Mouse (Mus musculus): ENCODE data around the gene Prx.

Prx gene

DNA sequence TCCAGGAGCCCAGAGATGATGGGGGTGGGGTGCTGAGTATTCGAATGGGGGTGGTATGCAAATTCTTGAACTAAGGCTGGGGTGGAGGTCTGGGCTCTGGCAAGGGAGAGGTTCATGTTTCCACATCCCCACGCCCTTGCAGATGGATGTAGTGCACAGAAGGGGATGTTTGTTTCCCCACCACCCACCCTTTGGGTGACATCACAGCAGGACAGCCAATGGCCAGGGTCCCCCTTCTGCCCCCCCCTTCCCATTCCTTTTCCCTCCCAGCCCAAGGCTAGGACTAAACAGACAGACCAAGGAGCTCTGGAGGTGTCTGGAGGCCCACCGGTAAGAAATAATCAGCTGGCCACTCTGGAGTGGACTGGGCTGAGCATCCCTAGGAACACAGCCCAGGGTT is at the start of gene Prx:
Gene Prx (plus strand): TSS at position 289 of the 400 bp plus-strand sequence.
- no peak for DNase-seq (ENCODE audit: low spot score in 2 of 2)

DNA sequence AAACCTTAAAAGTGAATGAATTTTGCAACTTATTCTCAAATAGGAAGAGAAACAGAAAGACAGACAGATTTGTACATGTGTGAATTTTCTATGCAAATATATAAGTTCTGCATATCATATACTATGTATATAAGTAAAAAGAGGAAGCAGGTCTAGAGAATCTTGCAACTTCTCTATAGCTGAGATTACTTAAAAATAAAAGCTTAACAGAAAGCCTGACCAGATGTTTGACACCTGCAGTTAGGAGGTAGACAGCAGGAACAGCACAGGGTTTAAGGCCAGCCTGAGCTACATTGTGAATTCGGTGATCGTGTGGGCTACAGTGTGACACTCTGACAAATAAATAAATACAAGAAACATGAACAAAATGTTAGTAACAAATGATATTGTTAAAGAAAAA is 47.8 kb upstream of the Prx start:
- DNase-seq (ENCODE audit: low spot score in 2 of 2) = no peak

DNA sequence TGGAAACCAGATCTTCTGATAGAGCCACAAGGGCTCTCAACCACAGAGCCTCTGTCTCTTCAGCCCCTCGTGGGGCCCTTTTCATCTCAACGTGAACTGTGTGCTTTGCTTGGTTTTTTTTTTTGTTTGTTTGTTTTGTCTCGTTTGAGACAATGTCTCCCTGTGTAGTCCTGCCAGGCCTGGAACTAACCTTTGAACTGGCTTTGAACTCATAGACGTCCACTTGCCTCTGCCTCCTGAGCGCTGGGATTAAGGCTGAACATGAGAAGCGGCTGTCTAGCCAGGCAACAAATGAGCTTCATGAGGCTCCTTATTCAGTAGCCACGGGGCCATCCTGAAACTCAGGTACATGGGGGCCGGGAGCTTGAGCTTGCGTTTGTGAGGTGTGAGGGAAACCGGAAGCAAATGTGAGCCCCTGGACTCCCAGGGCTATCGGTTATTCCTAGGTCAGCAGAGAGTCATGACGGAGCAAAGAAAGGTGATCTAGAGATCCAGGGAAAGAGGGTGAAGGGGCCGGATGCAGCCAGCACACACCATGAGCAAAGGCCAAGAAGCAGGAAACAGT is 46.8 kb upstream of the Prx start:
- DNase-seq (ENCODE audit: low spot score in 2 of 2) = no peak

DNA sequence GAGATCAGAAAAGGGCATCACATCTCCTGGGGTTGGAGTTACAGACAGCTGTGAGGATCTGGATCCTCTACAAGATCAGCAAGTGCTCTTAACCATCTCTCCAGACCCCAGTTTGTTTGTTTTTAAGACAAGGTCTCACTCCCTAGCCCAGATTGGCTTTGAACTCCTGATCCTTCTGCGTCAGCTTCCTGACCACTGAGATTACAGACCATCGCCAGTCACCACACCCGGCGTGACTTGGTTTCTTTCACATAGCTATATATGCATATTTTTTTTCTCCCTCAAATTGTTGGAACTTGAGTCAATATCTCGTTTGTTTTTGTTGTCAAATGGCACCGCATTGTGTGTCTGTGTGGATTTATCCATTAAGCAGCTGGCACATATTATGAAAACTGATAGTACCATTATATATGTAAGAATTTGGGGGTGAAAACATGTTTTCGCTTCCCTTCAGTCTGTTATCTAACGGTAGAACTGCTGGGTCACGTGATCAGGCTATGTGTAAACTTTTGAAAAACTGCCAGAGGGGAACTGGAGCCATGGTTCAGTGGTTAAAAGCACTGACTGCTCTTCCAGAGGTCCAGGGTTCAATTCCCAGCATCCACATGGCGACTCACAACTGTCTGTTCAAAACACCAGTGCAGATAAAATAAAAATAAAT is 44.5 kb upstream of the Prx start:
- DNase-seq (ENCODE audit: low spot score in 2 of 2) = no peak

DNA sequence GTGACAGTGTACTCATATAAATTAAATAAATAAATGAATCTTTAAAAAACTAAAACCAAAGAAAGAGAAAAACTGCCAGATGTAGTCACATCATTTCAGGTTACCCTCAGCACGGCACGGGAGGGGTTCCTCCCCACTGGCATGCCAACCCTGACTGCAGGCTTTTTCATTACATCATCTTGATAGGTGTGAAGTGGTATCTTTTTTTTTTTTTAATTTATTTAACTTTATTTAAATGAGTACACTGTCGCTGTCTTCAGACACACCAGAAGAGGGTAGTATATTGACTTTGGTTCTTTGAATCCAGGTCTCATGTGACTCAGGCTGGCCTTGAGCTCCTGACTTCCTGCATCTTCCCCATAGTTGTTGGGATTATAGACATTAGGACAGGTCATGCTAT is 43.9 kb upstream of the Prx start:
- DNase-seq (ENCODE audit: low spot score in 2 of 2) = no peak

DNA sequence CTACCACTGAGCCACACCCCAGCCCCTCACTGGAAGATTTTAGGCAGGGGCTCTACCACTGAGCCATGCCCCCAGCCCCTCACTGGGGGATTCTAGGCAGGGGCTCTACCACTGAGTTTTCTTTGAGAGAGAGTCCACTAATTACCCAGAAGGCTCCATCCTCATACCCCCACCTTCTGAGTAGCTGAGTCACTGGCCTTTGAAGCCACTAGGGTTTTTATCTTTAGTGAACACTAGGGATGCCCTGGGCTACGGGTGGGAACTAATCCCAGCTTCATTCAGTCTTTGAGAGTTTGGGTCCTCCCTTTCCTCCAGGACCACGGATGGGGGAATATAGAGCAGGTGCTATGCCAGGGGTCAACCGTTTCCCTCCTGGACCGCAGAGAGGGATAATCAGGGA is 40.5 kb upstream of the Prx start:
- DNase-seq (ENCODE audit: low spot score in 2 of 2) = no peak

DNA sequence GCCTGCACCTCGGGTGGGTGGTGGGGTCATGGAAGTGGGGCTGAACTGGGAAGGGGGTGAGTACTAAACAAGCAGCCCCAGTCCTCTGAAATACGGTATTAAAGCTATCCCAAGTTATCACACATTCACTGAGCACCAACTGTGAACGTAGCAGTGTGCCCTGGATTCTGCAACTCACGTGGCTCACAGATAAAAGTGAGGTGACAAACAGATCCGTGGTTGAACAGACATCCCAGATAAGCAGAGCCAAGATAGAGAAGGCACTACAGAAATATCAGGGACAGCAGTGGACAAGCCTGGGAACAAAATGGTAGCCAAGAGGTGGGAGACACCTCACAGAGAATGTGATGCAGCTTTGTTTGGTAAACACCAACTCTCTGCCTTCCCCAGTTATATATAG is 39.5 kb upstream of the Prx start:
- no peak for DNase-seq (ENCODE audit: low spot score in 2 of 2)

DNA sequence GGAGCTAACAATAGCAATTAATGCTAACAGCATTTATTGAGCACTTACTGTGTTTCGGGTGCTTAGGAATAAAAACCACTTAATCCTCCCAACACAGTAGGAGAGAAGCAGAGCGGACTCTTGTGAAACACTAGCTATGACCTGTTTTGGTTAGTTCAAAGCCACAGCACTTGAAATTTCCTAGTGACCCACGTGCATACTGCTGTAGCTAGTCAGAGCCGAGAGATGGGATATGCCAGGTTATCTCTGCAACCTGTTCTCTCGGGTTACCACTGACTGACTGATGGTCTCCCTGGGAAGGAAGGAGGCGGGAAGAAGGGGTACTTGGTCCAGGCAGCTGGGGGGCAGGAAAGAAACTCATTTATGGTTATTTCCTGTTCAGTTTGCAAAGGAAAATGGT is 38.6 kb upstream of the Prx start:
- no peak for DNase-seq (ENCODE audit: low spot score in 2 of 2)

DNA sequence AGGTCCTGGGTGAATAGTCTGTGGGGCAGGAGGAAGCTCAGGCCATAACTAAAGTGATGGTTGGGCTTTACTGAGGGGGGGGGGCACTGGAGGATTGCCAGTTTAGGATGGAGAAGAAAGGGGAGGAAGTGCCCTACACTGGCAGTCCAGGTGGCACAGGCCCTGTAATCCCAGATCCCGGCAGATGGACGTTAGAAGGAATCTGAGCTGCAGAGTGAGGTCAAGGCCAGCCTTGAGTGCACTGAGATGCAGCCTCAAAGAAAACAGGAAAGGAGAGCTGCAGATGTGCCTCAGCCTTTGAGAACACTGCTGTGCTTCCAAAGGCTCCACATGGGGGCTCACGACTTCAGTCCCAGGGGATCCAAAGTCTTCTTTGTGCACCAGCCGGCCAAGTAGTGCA is 31.5 kb upstream of the Prx start:
- no peak for DNase-seq (ENCODE audit: low spot score in 2 of 2)

DNA sequence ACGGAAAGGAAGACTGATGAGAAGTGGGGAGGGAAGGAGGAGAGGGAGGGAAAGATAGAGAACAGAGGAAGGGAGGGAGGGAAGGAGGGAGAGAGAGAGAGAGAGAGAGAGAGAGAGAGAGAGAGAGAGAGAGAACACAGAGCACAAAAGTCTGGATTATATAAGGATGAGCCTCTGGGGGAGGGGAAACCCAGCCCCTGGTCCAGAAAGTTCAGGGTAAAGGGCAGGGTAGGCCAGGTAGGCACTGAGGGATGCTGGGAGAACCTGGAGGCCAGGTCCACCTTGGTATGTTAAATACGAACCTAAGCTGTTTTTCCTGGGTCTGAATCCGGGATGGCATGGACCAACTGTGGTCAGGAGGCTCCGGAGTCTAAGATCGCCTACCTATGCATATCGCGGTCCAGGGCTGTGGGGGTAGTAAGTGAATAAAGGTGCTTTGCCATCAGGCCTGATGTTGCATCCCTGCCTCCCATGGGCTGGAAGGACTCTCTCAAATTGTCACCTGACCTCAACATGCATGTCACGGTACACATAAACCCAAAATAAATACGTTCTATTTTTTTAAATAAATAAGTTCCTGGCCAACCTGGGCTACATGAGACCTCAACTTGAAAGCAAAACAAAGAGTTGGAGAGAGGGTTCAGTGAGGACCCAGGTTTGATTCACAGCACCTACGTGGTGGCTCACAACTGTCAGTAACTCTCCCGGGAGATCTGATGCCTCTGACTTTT is 27.6 kb upstream of the Prx start:
- no peak for DNase-seq (ENCODE audit: low spot score in 2 of 2)

DNA sequence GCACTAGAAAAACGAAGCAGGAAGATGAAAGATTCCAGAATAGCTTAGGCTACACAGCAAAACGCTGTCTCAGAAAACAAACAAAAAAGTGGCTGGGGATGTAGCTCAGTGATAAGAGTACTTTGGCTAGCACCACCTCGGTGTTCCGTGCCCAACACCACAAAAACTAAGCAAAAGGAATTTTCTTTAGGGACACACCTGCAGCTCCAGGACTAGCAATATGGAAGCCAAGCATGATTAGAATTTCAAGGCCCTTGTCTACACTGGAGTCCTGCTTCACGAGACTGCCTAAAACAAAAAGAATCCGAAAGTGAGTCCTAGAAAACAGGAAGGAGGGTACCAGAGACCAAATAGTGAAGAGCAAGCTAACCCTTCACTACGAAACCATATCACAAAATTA is 26.5 kb upstream of the Prx start:
- DNase-seq (ENCODE audit: low spot score in 2 of 2) = no peak

DNA sequence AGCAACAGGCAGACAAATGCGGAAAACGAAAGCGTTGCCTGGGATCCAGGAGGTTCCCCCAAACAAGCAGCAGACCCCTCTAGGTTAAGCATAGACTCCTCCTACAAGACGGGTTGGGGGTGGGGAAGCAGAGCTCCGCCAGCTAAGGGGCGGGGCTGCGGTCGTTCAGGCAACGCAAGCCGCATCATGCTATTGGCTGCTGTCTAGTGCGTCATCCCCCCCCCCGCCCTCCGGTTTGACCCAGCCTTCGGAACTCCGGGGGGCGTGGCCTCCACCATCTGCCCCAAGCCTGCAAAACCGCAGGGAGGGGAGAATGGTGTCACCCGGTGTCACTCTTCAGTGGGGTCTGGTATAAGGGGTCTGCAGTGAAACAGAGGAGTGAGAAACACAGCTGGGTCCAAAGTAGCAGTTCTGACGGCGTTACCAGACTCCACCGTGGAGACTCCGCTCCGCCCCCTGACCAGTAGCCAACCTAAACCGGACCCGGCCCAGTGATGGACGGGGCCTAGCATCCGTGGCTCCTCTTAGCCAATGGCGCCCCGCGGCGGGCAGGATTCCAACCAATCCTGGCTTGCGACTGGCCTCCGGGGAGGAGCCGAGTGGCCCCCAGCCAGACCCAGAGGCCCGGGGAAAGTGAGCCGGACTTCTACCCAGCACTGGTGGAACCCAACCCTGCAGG is 25.8 kb upstream of the Prx start, which contains the start of gene Sertad3:
Gene Sertad3 (plus strand): TSS at position 613 of the 679 bp plus-strand sequence.
- DNase-seq (ENCODE audit: low spot score in 2 of 2) = peak; percentile 93 to 98

DNA sequence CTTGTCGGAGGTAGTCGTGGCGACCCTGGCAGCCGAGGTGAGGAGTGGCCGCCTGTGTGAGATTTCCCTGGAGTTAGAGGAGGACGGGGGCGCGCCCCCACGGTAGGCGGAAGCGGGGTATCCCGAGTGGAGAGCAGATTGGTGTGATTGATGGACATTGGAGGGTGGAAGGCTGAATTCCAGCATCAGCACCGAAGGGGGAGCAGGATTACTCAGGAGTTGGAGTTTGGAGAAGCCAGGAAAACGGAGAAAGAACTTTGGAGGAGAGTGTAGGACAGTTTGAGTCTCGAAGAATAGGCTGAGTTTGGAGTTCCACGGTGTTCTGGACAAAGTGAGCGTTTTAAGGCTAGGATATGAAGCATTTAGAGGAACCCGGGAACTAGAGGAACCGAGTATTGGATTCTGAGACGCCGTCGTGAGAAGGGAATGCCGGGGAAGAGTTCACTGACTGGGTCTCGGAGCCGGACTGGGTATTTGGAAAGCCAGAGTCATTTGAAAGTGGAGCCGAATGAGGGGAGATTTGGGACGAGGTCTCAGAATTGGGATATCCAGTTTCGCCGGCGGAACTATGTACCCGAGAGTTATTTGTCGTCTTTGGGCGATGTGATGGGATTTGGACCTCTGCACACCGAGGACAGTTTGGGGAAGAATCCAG is 25.2 kb upstream of the Prx start:
- DNase-seq (ENCODE audit: low spot score in 2 of 2) = no peak

DNA sequence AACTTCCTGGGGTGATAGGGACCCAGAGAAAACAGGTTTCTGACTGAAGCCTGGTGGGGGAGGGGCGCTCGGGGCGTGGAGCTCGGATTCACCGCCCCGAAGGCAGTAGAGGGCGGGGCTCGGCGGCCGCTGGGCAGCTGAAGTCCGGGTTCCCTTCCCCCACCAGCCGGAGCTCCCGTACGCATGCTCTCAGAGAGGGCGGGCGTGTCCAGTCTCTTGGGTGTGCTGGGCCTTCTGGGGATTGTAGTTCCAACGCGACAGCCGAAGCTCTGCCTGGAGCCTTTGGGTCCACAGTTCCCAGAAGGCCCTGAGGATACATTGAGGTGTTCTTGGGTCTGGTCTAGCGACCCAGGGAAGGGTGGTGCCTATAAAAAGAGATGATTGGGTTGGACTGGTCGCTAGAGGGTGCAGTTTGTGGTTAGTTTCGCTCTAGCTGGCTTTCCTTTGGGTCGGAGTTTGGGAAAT is 24.6 kb upstream of the Prx start:
- DNase-seq (ENCODE audit: low spot score in 2 of 2) = peak; percentile 96 to 97

DNA sequence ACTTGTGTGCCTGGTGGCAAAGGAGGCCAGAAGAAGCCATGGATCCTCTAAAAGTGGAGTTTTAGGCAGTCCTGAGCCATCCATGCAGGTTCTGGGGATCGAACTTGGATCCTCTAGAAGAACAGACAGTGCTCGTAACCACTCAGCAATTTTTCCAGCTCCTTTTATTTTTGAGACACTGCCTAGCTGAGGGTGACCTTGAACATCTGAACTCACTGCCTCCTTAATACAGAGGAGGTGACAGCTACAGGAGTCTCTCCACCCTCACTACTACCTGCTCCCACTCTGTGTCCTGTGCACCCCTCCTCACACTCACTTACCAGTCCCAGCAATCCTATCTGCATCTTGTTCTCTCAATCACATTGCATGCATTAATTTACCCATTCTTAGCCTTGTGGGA is 23.5 kb upstream of the Prx start:
- no peak for DNase-seq (ENCODE audit: low spot score in 2 of 2)

DNA sequence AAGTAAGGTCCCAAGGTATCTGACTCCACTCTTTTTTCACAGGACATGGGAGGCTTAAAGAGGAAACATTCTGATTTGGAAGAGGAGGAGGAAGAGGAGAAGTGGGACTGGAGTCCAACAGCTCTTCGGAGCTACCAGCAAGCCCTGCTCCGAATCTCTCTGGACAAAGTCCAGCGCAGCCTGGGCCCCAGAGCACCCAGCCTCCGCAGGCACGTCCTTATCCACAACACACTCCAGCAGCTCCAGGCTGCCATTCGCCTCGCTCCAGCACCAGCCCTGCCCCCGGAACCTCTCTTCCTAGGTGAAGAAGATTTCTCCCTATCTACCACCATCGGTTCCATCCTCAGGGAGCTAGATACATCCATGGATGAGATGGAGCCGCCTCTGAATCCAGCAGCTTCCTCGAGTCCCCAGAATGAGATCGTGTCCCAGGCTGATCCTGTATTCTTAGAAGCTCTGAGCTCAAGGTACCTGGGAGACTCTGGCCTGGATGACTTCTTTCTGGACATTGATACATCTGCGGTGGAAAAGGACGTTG is 23.0 kb upstream of the Prx start:
- no peak for DNase-seq (ENCODE audit: low spot score in 2 of 2)

DNA sequence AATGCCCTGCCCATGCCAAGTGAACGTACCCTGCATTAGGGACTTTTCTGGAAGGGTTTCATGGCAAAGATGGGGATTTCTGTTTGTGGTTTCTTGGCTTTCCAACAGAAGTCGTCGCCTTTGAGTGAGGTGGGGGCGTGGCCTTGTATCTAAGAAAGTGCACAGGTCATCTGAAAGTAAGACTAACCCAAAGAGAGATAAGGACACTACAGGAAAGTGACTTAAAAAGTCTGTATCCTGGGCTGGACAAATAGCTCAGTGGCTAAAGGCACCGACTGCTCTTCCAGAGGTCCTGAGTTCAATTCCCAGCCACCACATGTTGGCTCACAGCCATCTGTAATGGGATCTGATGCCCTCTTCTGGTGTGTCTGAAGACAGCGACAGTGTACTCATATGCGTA is 20.6 kb upstream of the Prx start:
- no peak for DNase-seq (ENCODE audit: low spot score in 2 of 2)

DNA sequence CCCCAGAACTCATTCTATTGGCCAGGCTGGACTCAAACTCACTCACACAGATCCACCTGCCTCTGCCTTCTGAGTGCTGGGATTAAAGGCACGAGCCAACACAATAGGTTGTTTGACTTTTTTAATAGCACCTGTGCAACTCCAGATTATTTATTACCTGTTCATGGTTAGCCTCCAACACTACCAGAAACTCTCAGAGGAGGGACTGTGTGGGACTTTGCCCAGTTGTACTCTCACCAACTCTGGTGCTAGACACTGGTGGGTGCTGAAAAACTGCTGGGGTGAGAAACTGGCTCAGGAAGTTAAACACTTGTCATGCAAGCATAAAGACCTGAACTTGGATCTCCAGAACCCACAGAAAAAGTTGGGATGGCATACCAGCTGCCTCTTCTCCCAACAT is 19.4 kb upstream of the Prx start:
- no peak for DNase-seq (ENCODE audit: low spot score in 2 of 2)

DNA sequence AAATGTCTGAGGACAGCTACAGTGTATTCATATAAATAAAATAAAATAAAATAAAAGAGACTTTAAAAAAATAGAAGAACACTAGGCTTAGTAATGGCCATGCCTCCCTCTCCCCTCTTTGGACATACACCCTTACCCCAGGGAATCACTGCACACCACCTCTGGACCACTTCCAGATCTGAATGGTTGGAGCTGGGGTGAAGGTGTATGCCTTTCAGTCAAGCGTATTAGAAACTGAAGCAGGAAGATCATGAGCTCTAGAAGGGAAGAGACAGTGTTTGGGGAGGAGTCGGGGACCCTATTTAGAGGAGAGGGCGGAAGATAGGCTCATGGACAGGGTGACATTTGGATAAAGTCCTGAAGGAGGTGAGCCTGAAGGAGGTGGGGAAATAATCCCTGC is 18.6 kb upstream of the Prx start:
- DNase-seq (ENCODE audit: low spot score in 2 of 2) = no peak

DNA sequence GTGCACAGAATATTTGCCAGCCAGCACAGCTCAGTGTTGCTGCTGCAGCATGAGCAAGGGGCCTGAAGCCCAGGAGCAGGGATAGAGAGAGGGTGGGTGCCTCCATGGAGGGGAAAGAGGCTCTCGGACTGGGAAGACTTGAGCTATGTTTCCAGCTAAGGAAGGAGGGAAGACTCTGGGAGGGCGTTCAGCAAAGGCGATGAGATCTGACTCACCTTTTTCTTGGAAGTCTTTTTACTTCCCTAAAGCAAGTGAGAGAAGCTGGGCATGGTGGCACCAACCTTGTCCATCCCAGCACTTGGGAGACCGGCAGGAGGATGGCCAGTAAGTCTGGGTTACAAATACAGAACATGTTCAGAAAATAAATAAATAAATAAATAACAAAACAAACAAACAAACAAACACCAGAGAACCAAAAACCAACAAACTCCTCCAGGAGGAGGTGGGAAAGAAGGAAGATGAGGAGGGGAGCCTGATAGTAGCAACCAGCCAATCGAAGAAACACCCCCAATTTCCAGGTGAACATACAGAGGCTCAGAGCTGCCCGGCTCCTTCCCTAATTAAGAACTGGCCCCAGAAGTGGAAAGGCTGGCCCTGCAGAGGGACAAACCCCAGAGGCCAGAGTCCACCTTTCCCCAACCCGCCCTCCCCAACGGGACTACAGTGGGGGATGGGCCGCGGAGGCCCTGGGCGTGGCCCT is 18.0 kb upstream of the Prx start:
- no peak for DNase-seq (ENCODE audit: low spot score in 2 of 2)

DNA sequence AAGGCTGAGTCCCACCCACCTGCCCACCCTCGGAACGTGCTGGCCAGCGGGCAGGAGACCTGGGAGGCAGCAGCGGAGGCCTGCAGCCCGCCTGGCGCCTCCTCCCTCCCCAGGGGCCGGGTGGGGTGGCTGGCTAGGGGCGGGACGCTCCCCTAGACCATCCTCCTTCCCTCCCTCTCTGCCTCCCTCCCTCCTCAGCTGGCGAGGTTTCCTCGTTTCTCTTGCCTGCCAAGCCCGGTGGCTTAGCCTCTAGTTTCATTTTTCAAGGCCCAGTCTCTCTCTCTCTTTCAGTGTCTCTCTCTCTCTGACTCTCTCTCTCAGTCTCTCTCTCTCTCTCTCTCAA is 17.5 kb upstream of the Prx start:
- DNase-seq (ENCODE audit: low spot score in 2 of 2) = peak in 1 of 2 experiments; percentile 73
